ENCODE assay signal across 8 mouse cellular contexts in the genomic region with DNA sequence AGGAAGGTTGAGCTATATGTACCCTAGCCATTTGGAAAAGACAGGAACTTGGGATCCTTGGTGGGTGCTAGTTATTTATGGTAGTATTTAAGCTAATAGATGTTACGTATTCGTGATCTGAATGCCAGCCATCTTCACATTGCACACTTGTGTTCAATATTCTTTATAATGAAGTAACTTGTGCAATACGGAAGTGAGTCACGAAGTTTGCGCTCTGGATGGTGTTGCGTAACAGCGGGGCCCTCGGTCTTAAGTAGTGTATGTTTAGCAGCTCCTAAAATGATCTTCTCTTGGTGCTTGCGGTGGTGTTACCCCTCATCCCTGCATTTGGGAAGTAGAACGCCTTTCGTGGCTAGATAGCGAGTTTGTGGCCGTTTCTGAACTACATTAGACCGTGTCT. TPM values are rescaled to one million over a fixed set of nuclear protein-coding genes. Genes with fewer than 3 reads are reported as not detected.
DNase-seq lines count a peak whose midpoint lies in the region; ATAC-seq and TF ChIP-seq lines count a peak whose summit lies in the region.

No protein-coding gene starts in this region.

- H3K4me3 ChIP-seq in testis, adult 2 months (ENCODE audit: control insufficient read depth, low read depth, low read length): peak overlapping the region; percentile 82
- peak overlapping the region; percentile 78 for H3K4me3 ChIP-seq in heart, embryonic 15.5 days
- H3K4me3 ChIP-seq in midbrain, embryonic 10.5 days: peak overlapping the region; percentile 87

- no peaks in the 10 kb centered on the region for H3K27me3 ChIP-seq in testis, adult 2 months (ENCODE audit: control insufficient read depth, insufficient read depth, low read length)
- H3K27me3 ChIP-seq in heart, embryonic 15.5 days: no peaks in the 10 kb centered on the region
- H3K27me3 ChIP-seq in midbrain, embryonic 10.5 days (ENCODE audit: low read depth, poor library complexity, severe bottlenecking): no peaks in the 10 kb centered on the region

- no peak for ATAC-seq in heart, embryonic 15.5 days (replicated peaks; ENCODE audit: insufficient number of reproducible peaks, insufficient read depth, low FRiP score, low read depth)

- no peaks in the 10 kb centered on the region for H3K36me3 ChIP-seq in testis, adult 2 months (ENCODE audit: control insufficient read depth, insufficient read depth, low read length)
- peaks cover 20% of the 10 kb centered on the region for H3K36me3 ChIP-seq in heart, embryonic 15.5 days
- peaks cover 38% of the 10 kb centered on the region for H3K36me3 ChIP-seq in midbrain, embryonic 10.5 days

- peak overlapping the region; percentile 94 for H3K4me2 ChIP-seq in heart, embryonic 15.5 days

- peak overlapping the region; percentile 34; the same call in 1 of the 2 replicates for H3K27ac ChIP-seq in testis, adult 2 months (ENCODE audit: control insufficient read depth, insufficient read depth, low read depth, low read length)
- peak overlapping the region; percentile 64 for H3K27ac ChIP-seq in heart, embryonic 15.5 days
- peak overlapping the region; percentile 85; the same call in 1 of the 2 replicates for H3K27ac ChIP-seq in midbrain, embryonic 10.5 days (replicated peaks)

- TF ChIP-seq CTCF in testis, adult 2 months (IDR thresholded peaks at IDR 0.05; ENCODE audit: control insufficient read depth, insufficient read depth, insufficient replicate concordance, low read depth, low read length): no peak

- H3K9ac ChIP-seq in heart, embryonic 15.5 days: peak overlapping the region; percentile 72

- H3K9me3 ChIP-seq in heart, embryonic 15.5 days (replicated peaks): no peaks in the 10 kb centered on the region
- H3K9me3 ChIP-seq in midbrain, embryonic 10.5 days (replicated peaks): no peaks in the 10 kb centered on the region

- peaks cover 10% of the 10 kb centered on the region for H3K4me1 ChIP-seq in testis, adult 2 months (ENCODE audit: control insufficient read depth, insufficient read depth, low read length)
- H3K4me1 ChIP-seq in heart, embryonic 15.5 days (replicated peaks): peaks cover 24% of the 10 kb centered on the region
- peaks cover 33% of the 10 kb centered on the region for H3K4me1 ChIP-seq in midbrain, embryonic 10.5 days

- WGBS in heart, embryonic 15.5 days: 19% methylated on average over 14 of the region's 14 CpGs
- WGBS in midbrain, embryonic 10.5 days: 39% methylated on average over 14 of the region's 14 CpGs

- TF ChIP-seq POLR2A in testis, adult 2 months (IDR thresholded peaks at IDR 0.05; ENCODE audit: control insufficient read depth, low read depth, low read length): no peak

- no peak for DNase-seq in testis, postnatal 10 days (ENCODE audit: low spot score)
- peak; percentile 63 for DNase-seq in c-Kit-positive CD71-positive TER-119-negative erythroid progenitor cells, embryonic 14.5 days (ENCODE audit: low read depth)
- DNase-seq in kidney, postnatal 36 days: peak; percentile 60 to 66
- DNase-seq in midbrain, embryonic 10.5 days (ENCODE audit: low spot score): no peak
- peak; percentile 53 for DNase-seq in thymus, postnatal 14 days
- DNase-seq in retina, embryonic 14.5 days (ENCODE audit: low spot score): no peak

RNA-seq across cellular contexts. Expression of gene H2afj, which starts 1.0 kb away (rescaled TPM):
- 34.2 and 47.7 TPM in 2 replicates for polyA plus RNA-seq in testis, adult 2 months (2012; rRNA removed)
- polyA plus RNA-seq in heart, embryonic 15.5 days (2015; fragmentation: Nextera tagmentation; extraction: Ambion mirVana): 75.6 and 76.8 TPM in 2 replicates
- 97.4 and 102 TPM in 2 replicates for polyA plus RNA-seq in midbrain, embryonic 10.5 days (2016; fragmentation: Nextera tagmentation; extraction: Ambion mirVana)

RNA-seq across cellular contexts. Expression of gene Hist4h4, which starts 4.9 kb away (rescaled TPM):
- 0.96 and 0.99 TPM in 2 replicates for polyA plus RNA-seq in testis, adult 2 months (2012; rRNA removed)
- polyA plus RNA-seq in heart, embryonic 15.5 days (2015; fragmentation: Nextera tagmentation; extraction: Ambion mirVana): 0.21 and 0.25 TPM in 2 replicates
- polyA plus RNA-seq in midbrain, embryonic 10.5 days (2016; fragmentation: Nextera tagmentation; extraction: Ambion mirVana): 0.52 and 0.53 TPM in 2 replicates

RNA-seq across cellular contexts. Expression of gene BC049715, which starts 18.3 kb away (rescaled TPM):
- 150 and 168 TPM in 2 replicates for polyA plus RNA-seq in testis, adult 2 months (2012; rRNA removed)
- polyA plus RNA-seq in heart, embryonic 15.5 days (2015; fragmentation: Nextera tagmentation; extraction: Ambion mirVana): 1.3 and 1.9 TPM in 2 replicates
- polyA plus RNA-seq in midbrain, embryonic 10.5 days (2016; fragmentation: Nextera tagmentation; extraction: Ambion mirVana): 1.4 and 3.5 TPM in 2 replicates

RNA-seq across cellular contexts. Expression of gene Wbp11, which starts 19.0 kb away (rescaled TPM):
- 236 and 252 TPM in 2 replicates for polyA plus RNA-seq in testis, adult 2 months (2012; rRNA removed)
- polyA plus RNA-seq in heart, embryonic 15.5 days (2015; fragmentation: Nextera tagmentation; extraction: Ambion mirVana): 60.4 and 66.9 TPM in 2 replicates
- polyA plus RNA-seq in midbrain, embryonic 10.5 days (2016; fragmentation: Nextera tagmentation; extraction: Ambion mirVana): 156 and 160 TPM in 2 replicates

RNA-seq across cellular contexts. Expression of gene Smco3, which starts 26.2 kb away (rescaled TPM):
- polyA plus RNA-seq in testis, adult 2 months (2012; rRNA removed): 0.22 TPM in 1 of 2 replicates, not detected in the other
- 0.30 TPM in 1 of 2 replicates, not detected in the other for polyA plus RNA-seq in heart, embryonic 15.5 days (2015; fragmentation: Nextera tagmentation; extraction: Ambion mirVana)
- polyA plus RNA-seq in midbrain, embryonic 10.5 days (2016; fragmentation: Nextera tagmentation; extraction: Ambion mirVana): 0.24 TPM in 1 of 2 replicates, not detected in the other

Comparison
In these comparisons a context has a peak if more than half of its experiments do, and no peak if none do; other contexts are left out.
1. H3K27ac ChIP-seq: peak in every context shown above with its lines; median percentile 85 in midbrain, embryonic 10.5 days; 64 in heart, embryonic 15.5 days; 34 in testis, adult 2 months.
2. DNase-seq: peak in c-Kit-positive CD71-positive TER-119-negative erythroid progenitor cells, embryonic 14.5 days (single experiment), kidney, postnatal 36 days (2 of 2) and thymus, postnatal 14 days (single experiment); none in testis, postnatal 10 days (single experiment), midbrain, embryonic 10.5 days (single experiment) and retina, embryonic 14.5 days (single experiment).
3. RNA of gene BC049715, which starts 18.3 kb away (polyA plus RNA-seq): 150 to 168 TPM in testis, adult 2 months; 1.4 to 3.5 TPM in midbrain, embryonic 10.5 days and 1.3 to 1.9 TPM in heart, embryonic 15.5 days; every median in the first group is over 10 times any median in the second.
4. Peak in every context shown above with its lines, with median percentiles within 50 percentile points of each other: H3K4me3 ChIP-seq.